Mouse (Mus musculus) bone marrow macrophage, adult 2 months (primary cell): ENCODE data around the gene Cmya5.

Experiments used
- CTCF ChIP-seq: IDR thresholded peaks from 2 replicates; pipeline ENCODE4 v1.5.1; 2012; ENCODE audit warnings: low read depth, mild to moderate bottlenecking, low read length, moderate library complexity
- POLR2A ChIP-seq: IDR thresholded peaks from 2 replicates; pipeline ENCODE4 v1.6.1; 2012; ENCODE audit warnings: mild to moderate bottlenecking, low read depth, low read length, borderline replicate concordance

DNA sequence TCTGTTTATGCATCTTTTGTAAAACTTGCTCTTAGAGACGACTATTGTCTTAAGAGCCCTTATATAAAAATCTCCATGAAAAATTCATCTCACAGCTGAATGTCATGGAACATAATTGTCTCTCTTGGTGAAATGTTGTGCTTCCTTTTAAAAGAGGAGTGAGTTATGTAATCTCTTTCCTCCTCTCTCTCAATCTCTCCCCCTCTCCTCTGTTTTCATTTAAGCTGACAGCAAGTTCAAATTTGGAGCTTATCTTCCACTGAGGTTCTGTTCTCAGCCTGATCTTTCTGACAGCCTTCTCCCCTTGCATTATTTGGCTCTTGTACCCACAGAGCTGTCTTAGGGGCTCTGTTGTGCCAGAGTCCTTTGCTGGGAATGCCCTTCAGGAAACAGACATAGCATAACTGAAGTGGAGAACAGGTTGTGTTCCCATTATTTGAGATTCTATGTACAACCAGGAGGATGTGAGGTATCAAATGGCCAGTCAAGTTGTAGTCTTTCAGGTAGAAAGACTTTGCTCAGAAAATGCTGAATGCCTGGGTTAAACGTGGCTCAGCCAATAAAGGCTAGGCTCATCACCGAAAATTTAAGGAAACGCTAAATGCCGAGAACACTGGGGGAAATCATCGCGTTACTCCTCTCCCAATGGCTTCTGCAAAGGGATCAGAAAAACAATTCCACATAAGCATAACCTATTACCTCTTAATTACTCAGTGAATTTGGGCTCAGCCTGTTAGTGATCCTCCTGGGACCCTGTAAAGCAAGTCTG, 86.8 kb downstream of the Cmya5 start:
- TF ChIP-seq POLR2A (no peak), CTCF (no peak)
